Mouse (Mus musculus) thymus, postnatal 25 days (tissue): ENCODE measurements around the gene Synpr.
"Not testable (repeated sequence)": the region's sequence is repeated elsewhere in the genome, so short reads cannot be mapped to it uniquely, and the experiment has no call there.

Source experiments
- DNase-seq: peaks from one replicate; pipeline ENCODE4 v3.0.0; 2022

The Synpr gene

GRCm38 (mm10) chr14:13284091-13284844, at the start of gene Synpr:
Gene Synpr (plus strand): TSS chr14:13284780.
- no peak for DNase-seq

GRCm38 (mm10) chr14:13236929-13237328, 47.7 kb upstream of the Synpr start:
- no peak for DNase-seq

- DNase-seq: no peak
These were observed 37.1 kb upstream of the Synpr start for GRCm38 (mm10) chr14:13247431-13247830.

GRCm38 (mm10) chr14:13249361-13249760, 35.2 kb upstream of the Synpr start:
- DNase-seq: no peak

- DNase-seq: no peak
These were observed 32.0 kb upstream of the Synpr start for GRCm38 (mm10) chr14:13252594-13252993.

GRCm38 (mm10) chr14:13254741-13255140, 29.8 kb upstream of the Synpr start:
- not testable (repeated sequence) for DNase-seq

GRCm38 (mm10) chr14:13262406-13262805, 22.2 kb upstream of the Synpr start:
- DNase-seq: no peak

GRCm38 (mm10) chr14:13266331-13266730, 18.2 kb upstream of the Synpr start:
- DNase-seq: no peak

- DNase-seq: no peak
These were observed 17.4 kb upstream of the Synpr start for GRCm38 (mm10) chr14:13267181-13267580.

GRCm38 (mm10) chr14:13283211-13283610, 1.4 kb upstream of the Synpr start:
- no peak for DNase-seq

- no peak for DNase-seq
These were observed 242 bp downstream of the Synpr start for GRCm38 (mm10) chr14:13284845-13285198.

- DNase-seq: no peak
These were observed 956 bp downstream of the Synpr start for GRCm38 (mm10) chr14:13285341-13286130.

- DNase-seq: no peak
These were observed 9.6 kb downstream of the Synpr start for GRCm38 (mm10) chr14:13294200-13294599.

- no peak for DNase-seq
These were observed 29.7 kb downstream of the Synpr start for GRCm38 (mm10) chr14:13314323-13314722.

- no peak for DNase-seq
These were observed 43.9 kb downstream of the Synpr start for GRCm38 (mm10) chr14:13328461-13328860.

GRCm38 (mm10) chr14:13332497-13333306, 48.1 kb downstream of the Synpr start:
- no peak for DNase-seq

- no peak for DNase-seq
These were observed 48.8 kb downstream of the Synpr start for GRCm38 (mm10) chr14:13333372-13333771.

GRCm38 (mm10) chr14:13336162-13336561, 51.6 kb downstream of the Synpr start:
- DNase-seq: no peak

- DNase-seq: no peak
These were observed 56.1 kb downstream of the Synpr start for GRCm38 (mm10) chr14:13340688-13341087.

- DNase-seq: no peak
These were observed 59.7 kb downstream of the Synpr start for GRCm38 (mm10) chr14:13344240-13344639.

- no peak for DNase-seq
These were observed 64.7 kb downstream of the Synpr start for GRCm38 (mm10) chr14:13349170-13349865.

GRCm38 (mm10) chr14:13354154-13354553, 69.6 kb downstream of the Synpr start:
- DNase-seq: peak; percentile 1
